Mouse (Mus musculus): ENCODE data around the gene Lhfp. TPM values are rescaled to one million over a fixed set of nuclear protein-coding genes. Genes with fewer than 3 reads are reported as not detected.

Lhfp gene
- total and polyA plus RNA-seq, 2 experiments, result 10.6 to 15.3 TPM

GRCm38 (mm10) chr3:53305860-53306259, 264.5 kb downstream of the Lhfp start:
- Histone ChIP-seq H3K36me3 (ENCODE audit: control insufficient read depth, insufficient read depth, low read length) (no peaks in the 10 kb centered on the region), H3K4me1 (ENCODE audit: control insufficient read depth, insufficient read depth, low read length) (no peaks in the 10 kb centered on the region), H3K27me3 (ENCODE audit: control insufficient read depth, insufficient read depth, low read length) (no peaks in the 10 kb centered on the region), H3K9ac (ENCODE audit: low read depth, low read length) (no peak overlapping the region), H3K27ac (replicated peaks; ENCODE audit: insufficient read depth, low read depth, low read length) (no peak overlapping the region), H3K79me2 (ENCODE audit: control insufficient read depth, insufficient read depth, low read length) (no peaks in the 10 kb centered on the region), H3K4me3 (ENCODE audit: insufficient read depth, low read depth, low read length) (no peak overlapping the region)
- DNase-seq (ENCODE audit: extremely low read depth, low read depth, low spot score), result no peak
- TF ChIP-seq CTCF (IDR thresholded peaks at IDR 0.05; ENCODE audit: low read depth, low read length), result no peak
- TF ChIP-seq POLR2A (IDR thresholded peaks at IDR 0.05; ENCODE audit: extremely low read depth, insufficient read depth, low read length), result no peak
- WGBS, result 97% methylated on average over 1 of the region's 1 CpGs

GRCm38 (mm10) chr3:53308649-53309048, 267.3 kb downstream of the Lhfp start:
- 62% methylated on average over 5 of the region's 5 CpGs for WGBS
- Histone ChIP-seq H3K27me3 (ENCODE audit: control insufficient read depth, insufficient read depth, low read length) (no peaks in the 10 kb centered on the region), H3K4me3 (ENCODE audit: insufficient read depth, low read depth, low read length) (no peak overlapping the region), H3K9ac (ENCODE audit: low read depth, low read length) (no peak overlapping the region), H3K4me1 (ENCODE audit: control insufficient read depth, insufficient read depth, low read length) (no peaks in the 10 kb centered on the region), H3K36me3 (ENCODE audit: control insufficient read depth, insufficient read depth, low read length) (no peaks in the 10 kb centered on the region), H3K79me2 (ENCODE audit: control insufficient read depth, insufficient read depth, low read length) (no peaks in the 10 kb centered on the region), H3K27ac (replicated peaks; ENCODE audit: insufficient read depth, low read depth, low read length) (no peak overlapping the region)
- TF ChIP-seq POLR2A (IDR thresholded peaks at IDR 0.05; ENCODE audit: extremely low read depth, insufficient read depth, low read length), result no peak
- no peak for TF ChIP-seq CTCF (IDR thresholded peaks at IDR 0.05; ENCODE audit: low read depth, low read length)
- no peak for DNase-seq (ENCODE audit: extremely low read depth, low read depth, low spot score)

- no peaks in the 10 kb centered on the region for H3K4me1 ChIP-seq (ENCODE audit: control insufficient read depth, insufficient read depth, low read length)
- TF ChIP-seq POLR2A (IDR thresholded peaks at IDR 0.05; ENCODE audit: extremely low read depth, insufficient read depth, low read length) (no peak), CTCF (IDR thresholded peaks at IDR 0.05; ENCODE audit: low read depth, low read length) (no peak)
- 73% methylated on average over 4 of the region's 4 CpGs for WGBS
Observed at GRCm38 (mm10) chr3:53310093-53310492, 268.8 kb downstream of the Lhfp start.

GRCm38 (mm10) chr3:53310615-53311014, 269.3 kb downstream of the Lhfp start:
- H3K36me3 ChIP-seq (ENCODE audit: control insufficient read depth, insufficient read depth, low read length), result no peaks in the 10 kb centered on the region
- no peaks in the 10 kb centered on the region for H3K4me1 ChIP-seq (ENCODE audit: control insufficient read depth, insufficient read depth, low read length)
- H3K79me2 ChIP-seq (ENCODE audit: control insufficient read depth, insufficient read depth, low read length), result no peaks in the 10 kb centered on the region
- no peak for DNase-seq (ENCODE audit: extremely low read depth, low read depth, low spot score)
- no peak overlapping the region for H3K27ac ChIP-seq (replicated peaks; ENCODE audit: insufficient read depth, low read depth, low read length)
- no peak overlapping the region for H3K4me3 ChIP-seq (ENCODE audit: insufficient read depth, low read depth, low read length)
- TF ChIP-seq POLR2A (IDR thresholded peaks at IDR 0.05; ENCODE audit: extremely low read depth, insufficient read depth, low read length) (no peak), CTCF (IDR thresholded peaks at IDR 0.05; ENCODE audit: low read depth, low read length) (no peak)
- WGBS, result 92% methylated on average over 2 of the region's 2 CpGs
- no peak overlapping the region for H3K9ac ChIP-seq (ENCODE audit: low read depth, low read length)
- H3K27me3 ChIP-seq (ENCODE audit: control insufficient read depth, insufficient read depth, low read length), result no peaks in the 10 kb centered on the region

More at GRCm38 (mm10) chr3:53310093-53310492, 268.8 kb downstream of the Lhfp start:
- H3K36me3 ChIP-seq (ENCODE audit: control insufficient read depth, insufficient read depth, low read length), result no peaks in the 10 kb centered on the region
- H3K79me2 ChIP-seq (ENCODE audit: control insufficient read depth, insufficient read depth, low read length), result no peaks in the 10 kb centered on the region
- no peaks in the 10 kb centered on the region for H3K27me3 ChIP-seq (ENCODE audit: control insufficient read depth, insufficient read depth, low read length)
- H3K4me3 ChIP-seq (ENCODE audit: insufficient read depth, low read depth, low read length), result no peak overlapping the region
- no peak overlapping the region for H3K27ac ChIP-seq (replicated peaks; ENCODE audit: insufficient read depth, low read depth, low read length)
- DNase-seq (ENCODE audit: extremely low read depth, low read depth, low spot score), result no peak
- H3K9ac ChIP-seq (ENCODE audit: low read depth, low read length), result no peak overlapping the region

Other genes starting within 250 kb of the Lhfp start
- gene Cog6, start 24.3 kb upstream of the Lhfp start, total RNA-seq (2014; rRNA removed), result 19.1 and 20.0 TPM in 2 replicates
- gene Cog6, start 24.3 kb upstream of the Lhfp start, polyA plus RNA-seq (2012; rRNA removed), result 10.8 and 12.0 TPM in 2 replicates